Comparison of ENCODE assay signal across 31 mouse cellular contexts in genomic region chr6:106566929-106567621, GRCm38 (mm10).
DNase-seq lines count a peak whose midpoint lies in the region; ATAC-seq and TF ChIP-seq lines count a peak whose summit lies in the region.
"Had no signal": no experiment of that assay in that cellular context is flagged by ENCODE, and none has a peak within 500 bp of the region (broad histone marks: within the 10 kb centered on the region; RNA-seq: fewer than 3 reads in every experiment).

No protein-coding gene starts in this region.

- no peaks in the 10 kb centered on the region for H3K36me3 ChIP-seq in hindbrain, embryonic 13.5 days
- H3K36me3 ChIP-seq in hindbrain, embryonic 10.5 days, result no peaks in the 10 kb centered on the region
- no peaks in the 10 kb centered on the region for H3K36me3 ChIP-seq in midbrain, postnatal 0 days (ENCODE audit: insufficient read depth, low read length)
- H3K36me3 ChIP-seq in midbrain, embryonic 11.5 days (ENCODE audit: control insufficient read depth, insufficient read depth, low read length), result no peaks in the 10 kb centered on the region
- H3K36me3 ChIP-seq: embryonic facial prominence, embryonic 12.5 days; heart, embryonic 10.5 days; heart, embryonic 15.5 days; limb, embryonic 10.5 days; limb, embryonic 15.5 days; liver, embryonic 13.5 days had no signal

- no peak overlapping the region for H3K4me3 ChIP-seq in hindbrain, embryonic 13.5 days
- no peak overlapping the region for H3K4me3 ChIP-seq in hindbrain, embryonic 10.5 days
- H3K4me3 ChIP-seq in midbrain, postnatal 0 days (ENCODE audit: low read depth, low read length), result no peak overlapping the region
- no peak overlapping the region for H3K4me3 ChIP-seq in midbrain, embryonic 11.5 days (ENCODE audit: low read depth, low read length)
- H3K4me3 ChIP-seq: embryonic facial prominence, embryonic 12.5 days; heart, embryonic 10.5 days; heart, embryonic 15.5 days; limb, embryonic 10.5 days; limb, embryonic 15.5 days; liver, embryonic 13.5 days; myocyte had no signal

- no peak for TF ChIP-seq CTCF in midbrain, postnatal 0 days (IDR thresholded peaks at IDR 0.05)

- H3K27ac ChIP-seq in hindbrain, embryonic 13.5 days, result 0 out of 2 replicates have a peak overlapping the region, but pooled peaks have one; percentile 6
- H3K27ac ChIP-seq in hindbrain, embryonic 10.5 days, result no peak overlapping the region
- no peak overlapping the region for H3K27ac ChIP-seq in midbrain, postnatal 0 days (ENCODE audit: low read depth, low read length)
- H3K27ac ChIP-seq in midbrain, embryonic 11.5 days (ENCODE audit: low read depth, low read length), result no peak overlapping the region
- H3K27ac ChIP-seq: embryonic facial prominence, embryonic 12.5 days; heart, embryonic 10.5 days; heart, embryonic 15.5 days; limb, embryonic 10.5 days; limb, embryonic 15.5 days; liver, embryonic 13.5 days; macrophage had no signal

- WGBS in hindbrain, embryonic 13.5 days, result 77% methylated on average over 11 of the region's 11 CpGs
- 89% methylated on average over 11 of the region's 11 CpGs for WGBS in hindbrain, embryonic 10.5 days
- 85% methylated on average over 11 of the region's 11 CpGs for WGBS in midbrain, postnatal 0 days
- WGBS in midbrain, embryonic 11.5 days, result 90% methylated on average over 11 of the region's 11 CpGs

- H3K4me2 ChIP-seq in hindbrain, embryonic 13.5 days, result no peak overlapping the region
- H3K4me2 ChIP-seq in midbrain, postnatal 0 days (ENCODE audit: low read depth, low read length, poor library complexity, severe bottlenecking), result no peak overlapping the region
- H3K4me2 ChIP-seq in midbrain, embryonic 11.5 days, result no peak overlapping the region
- H3K4me2 ChIP-seq: embryonic facial prominence, embryonic 12.5 days; heart, embryonic 15.5 days; limb, embryonic 15.5 days; liver, embryonic 13.5 days had no signal

- H3K9ac ChIP-seq in hindbrain, embryonic 13.5 days, result no peak overlapping the region
- no peak overlapping the region for H3K9ac ChIP-seq in midbrain, postnatal 0 days (replicated peaks; ENCODE audit: low read length, poor library complexity, severe bottlenecking)
- no peak overlapping the region for H3K9ac ChIP-seq in midbrain, embryonic 11.5 days (ENCODE audit: low read length)
- H3K9ac ChIP-seq: embryonic facial prominence, embryonic 12.5 days; heart, embryonic 15.5 days; limb, embryonic 15.5 days; liver, embryonic 13.5 days had no signal

- peaks cover 8% of the 10 kb centered on the region; the same call in 1 of the 2 replicates for H3K4me1 ChIP-seq in hindbrain, embryonic 13.5 days (replicated peaks)
- H3K4me1 ChIP-seq in hindbrain, embryonic 10.5 days (replicated peaks), result no peaks in the 10 kb centered on the region
- H3K4me1 ChIP-seq in midbrain, postnatal 0 days (ENCODE audit: insufficient read depth, low read length), result no peaks in the 10 kb centered on the region
- H3K4me1 ChIP-seq in midbrain, embryonic 11.5 days (ENCODE audit: control insufficient read depth, insufficient read depth, low read length), result no peaks in the 10 kb centered on the region
- H3K4me1 ChIP-seq: embryonic facial prominence, embryonic 12.5 days; heart, embryonic 10.5 days; heart, embryonic 15.5 days; limb, embryonic 10.5 days; limb, embryonic 15.5 days; liver, embryonic 13.5 days had no signal

- H3K27me3 ChIP-seq in hindbrain, embryonic 13.5 days, result no peaks in the 10 kb centered on the region
- no peaks in the 10 kb centered on the region for H3K27me3 ChIP-seq in hindbrain, embryonic 10.5 days (ENCODE audit: insufficient read depth, poor library complexity, severe bottlenecking)
- H3K27me3 ChIP-seq in midbrain, postnatal 0 days (ENCODE audit: insufficient read depth, low read length), result no peaks in the 10 kb centered on the region
- no peaks in the 10 kb centered on the region for H3K27me3 ChIP-seq in midbrain, embryonic 11.5 days (ENCODE audit: control insufficient read depth, insufficient read depth, low read length)
- H3K27me3 ChIP-seq: embryonic facial prominence, embryonic 12.5 days; heart, embryonic 15.5 days; limb, embryonic 15.5 days; liver, embryonic 13.5 days; Patski had no signal

- DNase-seq in cerebellum, adult 9-11 months, result peak; percentile 9
- no peak for DNase-seq in cerebellum, postnatal 4 days (ENCODE audit: low spot score in 2 of 2)
- no peak for DNase-seq in hindbrain, embryonic 10.5 days (ENCODE audit: low spot score)
- peak; percentile 47 for DNase-seq in midbrain, postnatal 0 days (ENCODE audit: low spot score)
- no peak for DNase-seq in midbrain, embryonic 11.5 days (ENCODE audit: low spot score, missing footprints)
- peak; percentile 25 to 32 for DNase-seq in cerebellum, postnatal 14 days
- DNase-seq in right cerebral cortex, postnatal 4 days, result no peak
- DNase-seq: adrenal gland, postnatal 10 days; embryo, embryonic 11 days; gastrocnemius, postnatal 25 days; heart, adult 11 months; kidney, adult 9 months; kidney, postnatal 10 days; layer of hippocampus, postnatal 36 days; liver, embryonic 13.5 days; lung, adult 18-20 months; right cerebral cortex, postnatal 25 days; spleen, adult 18-20 months; thymus, postnatal 25 days had no signal

- 0 out of 2 replicates have a peak, but pooled peaks have one; percentile 40 for ATAC-seq in hindbrain, embryonic 13.5 days (ENCODE audit: low FRiP score)
- ATAC-seq in midbrain, postnatal 0 days (ENCODE audit: low FRiP score), result no peak
- no peak for ATAC-seq in midbrain, embryonic 11.5 days (ENCODE audit: low FRiP score)
- ATAC-seq: intestine, postnatal 0 days; lung, postnatal 0 days; midbrain, embryonic 16.5 days; Patski had no signal

- H3K9me3 ChIP-seq in hindbrain, embryonic 13.5 days, result no peaks in the 10 kb centered on the region
- H3K9me3 ChIP-seq in hindbrain, embryonic 10.5 days, result no peaks in the 10 kb centered on the region
- no peaks in the 10 kb centered on the region for H3K9me3 ChIP-seq in midbrain, postnatal 0 days (ENCODE audit: low read length)
- no peaks in the 10 kb centered on the region for H3K9me3 ChIP-seq in midbrain, embryonic 11.5 days (ENCODE audit: control insufficient read depth, low read length)
- H3K9me3 ChIP-seq: embryonic facial prominence, embryonic 12.5 days; heart, embryonic 10.5 days; heart, embryonic 15.5 days; limb, embryonic 10.5 days; limb, embryonic 15.5 days; liver, embryonic 13.5 days had no signal

Comparison
In these comparisons a context has a peak if more than half of its experiments do, and no peak if none do; other contexts are left out.
1. DNase-seq: peak in cerebellum, adult 9-11 months (single experiment), midbrain, postnatal 0 days (single experiment) and cerebellum, postnatal 14 days (2 of 2); none in cerebellum, postnatal 4 days (0 of 2), hindbrain, embryonic 10.5 days (single experiment), midbrain, embryonic 11.5 days (single experiment) and right cerebral cortex, postnatal 4 days (single experiment).